Mouse (Mus musculus) hindbrain, embryonic 11.5 days (tissue): ENCODE results near the gene Tnfsf4. TPM values are rescaled to one million over a fixed set of nuclear protein-coding genes. Genes with fewer than 3 reads are reported as not detected.
A peak's percentile ranks its signal among the peaks of the same experiment; 100 is the strongest.

Source experiments
- ATAC-seq: fragments of 200-750 bp; cut with Nextera tagmentation; 2 replicates; pipeline ENCODE4 v1.8.0; 2017; ENCODE audit warnings: mild to moderate bottlenecking, moderate TSS enrichment, moderate library complexity; ENCODE audit not compliant: low FRiP score
- DNase-seq: peaks from one replicate; pipeline ENCODE4 v3.0.0-alpha.2; 2015; ENCODE audit warnings: low spot score
- H3K27ac ChIP-seq: fragments of 300-500 bp; sonication (generic); 2 replicates; pipeline ENCODE4 v1.5.1; 2014; ENCODE audit warnings: mild to moderate bottlenecking, low read depth, low read length
- H3K27me3 ChIP-seq: fragments of 300-500 bp; sonication (generic); 2 replicates; pipeline ENCODE4 v1.6.1; 2014; ENCODE audit warnings: mild to moderate bottlenecking, low read length, moderate library complexity, mixed read lengths; ENCODE audit not compliant: control insufficient read depth, insufficient read depth
- H3K36me3 ChIP-seq: fragments of 300-500 bp; sonication (generic); 2 replicates; pipeline ENCODE4 v1.6.1; 2014; ENCODE audit warnings: mild to moderate bottlenecking, low read length, moderate library complexity, mixed read lengths; ENCODE audit not compliant: control insufficient read depth, insufficient read depth
- H3K4me1 ChIP-seq: fragments of 300-500 bp; sonication (generic); replicated peaks from 2 replicates; pipeline ENCODE4 v1.6.1; 2014; ENCODE audit warnings: low read length, mixed read lengths; ENCODE audit not compliant: control insufficient read depth, insufficient read depth
- H3K4me2 ChIP-seq: fragments of 300-500 bp; sonication (generic); replicated peaks from 2 replicates; pipeline ENCODE4 v1.6.1; 2014; ENCODE audit warnings: mild to moderate bottlenecking, low read depth, low read length
- H3K4me3 ChIP-seq: fragments of 300-500 bp; sonication (generic); 2 replicates; pipeline ENCODE4 v1.5.1; 2014; ENCODE audit warnings: low read depth, low read length
- H3K9ac ChIP-seq: fragments of 300-500 bp; sonication (generic); 2 replicates; pipeline ENCODE4 v1.6.1; 2014; ENCODE audit warnings: low read depth, low read length
- H3K9me3 ChIP-seq: fragments of 300-500 bp; sonication (generic); 2 replicates; pipeline ENCODE4 v1.6.1; 2016; ENCODE audit warnings: low read length; ENCODE audit not compliant: control insufficient read depth
- WGBS: fragments of 180-500 bp; shearing (Covaris S2); extraction: QIAGEN DNeasy Blood & Tissue Kit; methylation state at CpG from one replicate; pipeline ENCODE4 v1.1.7; 2014; 5-methylcytosine and 5-hydroxymethylcytosine counted together
- polyA plus RNA-seq: library from polyadenylated mRNA; unstranded; fragments of >200 nt; fragmentation: Nextera tagmentation; extraction: Ambion mirVana; gene quantifications from 2 replicates; pipeline ENCODE4 v1.2.1, GENCODE M21; 2014

The Tnfsf4 gene
- polyA plus RNA-seq, 1 experiment from 2014 or later, result not detected

DNA sequence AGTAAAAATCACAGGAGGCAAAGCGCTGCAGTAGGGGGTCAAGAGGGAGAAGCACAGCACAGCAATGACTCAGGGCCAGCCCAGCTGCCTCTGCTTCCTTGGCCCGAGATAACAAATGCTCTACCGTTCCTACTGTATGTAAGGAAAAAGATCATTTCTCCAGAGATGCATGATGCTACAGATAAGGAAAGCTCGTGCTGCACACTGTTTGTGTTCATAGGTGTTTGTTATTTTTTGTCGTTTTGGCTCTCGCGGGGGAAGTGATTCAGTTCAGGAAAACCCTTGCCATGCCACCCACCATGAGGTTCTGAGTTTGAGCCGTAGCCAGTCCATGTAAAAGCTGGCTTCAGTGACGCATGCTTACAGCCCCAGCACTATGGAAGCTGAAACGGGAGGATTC, 2.3 kb upstream of the Tnfsf4 start:
- 83% methylated on average over 10 of the region's 10 CpGs for WGBS
- no peak for DNase-seq
- ATAC-seq, result no peak
- no peaks in the 10 kb centered on the region for H3K27me3 ChIP-seq
- H3K4me2 ChIP-seq, result no peak overlapping the region
- H3K9ac ChIP-seq, result no peak overlapping the region
- H3K27ac ChIP-seq, result no peak overlapping the region
- H3K36me3 ChIP-seq, result no peaks in the 10 kb centered on the region
- H3K4me3 ChIP-seq, result no peak overlapping the region
- no peaks in the 10 kb centered on the region for H3K4me1 ChIP-seq
- H3K9me3 ChIP-seq, result no peaks in the 10 kb centered on the region

DNA sequence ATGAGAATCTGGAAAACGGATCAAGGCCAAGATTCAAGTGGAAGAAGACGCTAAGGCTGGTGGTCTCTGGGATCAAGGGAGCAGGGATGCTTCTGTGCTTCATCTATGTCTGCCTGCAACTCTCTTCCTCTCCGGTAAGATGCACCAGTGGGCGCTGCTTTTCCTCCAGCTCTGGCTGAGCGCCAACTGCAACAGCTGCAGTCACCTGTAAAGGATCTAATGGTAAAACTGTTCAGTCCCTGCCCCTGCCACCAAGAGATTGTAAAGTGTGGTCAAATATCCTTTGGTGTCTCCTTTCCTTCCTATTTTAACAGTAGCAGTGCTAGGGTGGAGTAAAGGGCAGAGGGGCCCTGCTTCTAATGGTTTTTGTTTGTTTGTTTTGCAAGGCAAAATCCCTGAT, 401 bp downstream of the Tnfsf4 start:
- no peak for DNase-seq
- no peak for ATAC-seq
- WGBS, result 66% methylated on average over 5 of the region's 5 CpGs
- no peaks in the 10 kb centered on the region for H3K36me3 ChIP-seq
- no peak overlapping the region for H3K4me3 ChIP-seq
- no peaks in the 10 kb centered on the region for H3K27me3 ChIP-seq
- no peaks in the 10 kb centered on the region for H3K9me3 ChIP-seq
- H3K9ac ChIP-seq, result no peak overlapping the region
- no peaks in the 10 kb centered on the region for H3K4me1 ChIP-seq
- H3K4me2 ChIP-seq, result no peak overlapping the region
- no peak overlapping the region for H3K27ac ChIP-seq

DNA sequence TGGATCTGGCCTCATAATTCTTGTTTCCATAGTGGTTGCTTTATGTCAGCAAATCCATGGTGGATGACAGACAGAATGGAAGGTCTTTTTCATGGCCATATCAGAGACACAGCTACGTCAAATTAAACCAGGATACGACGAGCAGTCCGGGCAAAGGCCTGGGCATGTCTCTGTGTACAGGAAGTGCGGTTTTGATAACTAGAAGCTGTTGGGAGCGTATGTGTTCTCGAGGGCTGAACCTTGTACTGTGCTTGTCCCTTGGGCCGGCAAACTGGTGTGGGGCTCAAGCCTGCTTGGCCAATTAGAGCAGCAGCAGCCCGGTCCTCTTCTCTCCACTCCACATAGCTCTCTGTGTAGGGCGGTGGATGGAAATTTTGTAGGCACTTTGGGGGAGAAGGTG, 1.1 kb downstream of the Tnfsf4 start:
- Histone ChIP-seq H3K27ac (no peak overlapping the region), H3K36me3 (no peaks in the 10 kb centered on the region), H3K4me2 (no peak overlapping the region), H3K4me1 (no peaks in the 10 kb centered on the region), H3K27me3 (no peaks in the 10 kb centered on the region), H3K9ac (no peak overlapping the region), H3K9me3 (no peaks in the 10 kb centered on the region), H3K4me3 (no peak overlapping the region)
- ATAC-seq (no peak), DNase-seq (no peak)
- WGBS, result 87% methylated on average over 10 of the region's 10 CpGs

DNA sequence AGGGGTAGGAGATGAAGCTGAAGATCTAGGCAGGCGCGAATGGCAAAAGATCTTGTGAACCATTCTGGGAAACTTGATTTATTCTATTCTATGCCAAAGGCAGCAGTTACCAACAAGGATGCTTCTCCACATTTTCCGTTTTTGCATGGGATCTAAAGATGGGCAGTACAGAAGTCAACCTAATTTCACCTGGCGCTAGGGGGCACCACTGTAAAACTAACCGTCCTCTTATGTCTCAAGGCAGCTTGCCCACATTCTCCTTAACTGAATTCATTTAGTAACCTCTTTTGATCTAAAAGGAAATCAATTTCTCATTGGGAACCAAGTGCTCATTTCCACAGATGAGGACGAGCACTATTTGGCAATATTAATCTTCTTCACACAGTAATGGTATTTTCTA, 4.9 kb downstream of the Tnfsf4 start:
- ATAC-seq (peak; percentile 65; the same call in 1 of the 2 replicates), DNase-seq (peak; percentile 74)
- H3K9me3 ChIP-seq, result no peaks in the 10 kb centered on the region

DNA sequence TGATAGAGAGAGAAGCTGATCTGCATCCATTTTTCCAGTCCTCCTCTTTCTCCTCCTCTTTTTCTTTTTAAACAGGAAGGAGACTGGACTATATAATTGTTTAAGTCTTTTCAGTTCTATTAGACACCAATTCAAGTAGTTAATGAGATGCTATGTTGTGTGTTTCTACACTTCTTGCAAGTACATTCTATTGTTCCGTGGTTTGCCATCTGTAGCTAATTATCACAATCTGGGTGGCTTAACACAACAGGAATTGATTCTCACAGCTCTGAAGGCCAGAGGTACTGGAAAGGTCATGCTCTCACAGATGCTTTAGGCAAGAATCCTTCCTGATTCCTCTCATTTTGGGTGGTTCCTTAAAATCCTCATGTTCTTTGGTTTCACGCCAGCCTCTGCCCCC, 7.9 kb downstream of the Tnfsf4 start:
- Histone ChIP-seq H3K36me3 (no peaks in the 10 kb centered on the region), H3K9ac (no peak overlapping the region), H3K4me1 (no peaks in the 10 kb centered on the region), H3K4me3 (no peak overlapping the region), H3K9me3 (no peaks in the 10 kb centered on the region), H3K27me3 (no peaks in the 10 kb centered on the region), H3K4me2 (no peak overlapping the region), H3K27ac (no peak overlapping the region)
- ATAC-seq (no peak), DNase-seq (no peak)
- 40% methylated on average over 2 of the region's 2 CpGs for WGBS

More for the DNA sequence above, 4.9 kb downstream of the Tnfsf4 start:
- WGBS, result 24% methylated on average over 6 of the region's 6 CpGs
- Histone ChIP-seq H3K9ac (no peak overlapping the region), H3K4me1 (no peaks in the 10 kb centered on the region), H3K27ac (no peak overlapping the region), H3K4me2 (no peak overlapping the region), H3K4me3 (no peak overlapping the region), H3K36me3 (no peaks in the 10 kb centered on the region), H3K27me3 (no peaks in the 10 kb centered on the region)

DNA sequence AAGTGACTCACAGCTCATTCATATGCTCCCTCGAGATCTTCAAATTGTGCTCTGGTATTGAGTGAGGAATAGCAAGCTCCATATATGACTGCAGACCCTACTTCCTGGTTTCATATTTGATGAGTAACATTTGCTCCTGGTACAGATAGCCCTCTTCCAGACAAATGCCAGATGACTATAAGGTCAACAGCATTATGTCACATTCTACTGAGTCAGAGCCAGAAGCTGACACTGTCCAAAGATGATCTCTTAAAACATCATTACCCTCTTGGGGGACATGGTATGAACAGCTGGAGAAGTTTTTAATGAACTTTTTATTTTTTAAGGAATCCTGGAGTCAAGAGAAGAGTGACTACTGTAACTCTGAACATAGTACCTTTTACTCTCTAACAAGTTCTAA, 11.3 kb downstream of the Tnfsf4 start:
- no peak for DNase-seq
- H3K4me2 ChIP-seq, result no peak overlapping the region
- 83% methylated on average over 1 of the region's 1 CpGs for WGBS
- no peaks in the 10 kb centered on the region for H3K27me3 ChIP-seq
- H3K36me3 ChIP-seq, result no peaks in the 10 kb centered on the region
- no peak overlapping the region for H3K9ac ChIP-seq
- no peak overlapping the region for H3K27ac ChIP-seq
- no peaks in the 10 kb centered on the region for H3K9me3 ChIP-seq
- H3K4me3 ChIP-seq, result no peak overlapping the region
- ATAC-seq, result no peak
- no peaks in the 10 kb centered on the region for H3K4me1 ChIP-seq

DNA sequence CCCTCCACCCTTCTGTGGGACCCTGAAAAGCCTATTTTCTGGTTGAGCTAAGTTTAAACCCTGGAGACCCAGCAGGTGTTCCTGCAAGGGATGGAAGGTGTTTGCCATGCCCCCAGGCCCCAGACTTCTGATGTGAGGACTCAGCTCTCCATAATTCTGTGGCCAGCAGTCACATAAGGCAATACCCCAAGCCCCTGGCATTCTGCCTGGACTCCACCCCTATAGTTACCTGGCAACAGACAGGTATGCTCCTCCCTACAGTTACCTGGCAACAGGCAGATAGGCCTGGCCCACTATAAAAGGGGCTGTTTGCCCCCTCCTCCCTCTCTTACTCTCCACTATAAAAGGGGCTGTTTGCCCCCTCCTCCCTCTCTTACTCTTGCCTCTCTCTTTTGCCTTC, 24.7 kb downstream of the Tnfsf4 start:
- ATAC-seq (no peak), DNase-seq (no peak)
- H3K27ac ChIP-seq, result no peak overlapping the region
- H3K4me1 ChIP-seq, result no peaks in the 10 kb centered on the region
- H3K36me3 ChIP-seq, result no peaks in the 10 kb centered on the region
- no peak overlapping the region for H3K4me2 ChIP-seq
- H3K9me3 ChIP-seq, result no peaks in the 10 kb centered on the region
- no peak overlapping the region for H3K4me3 ChIP-seq
- H3K9ac ChIP-seq, result no peak overlapping the region
- H3K27me3 ChIP-seq, result no peaks in the 10 kb centered on the region

DNA sequence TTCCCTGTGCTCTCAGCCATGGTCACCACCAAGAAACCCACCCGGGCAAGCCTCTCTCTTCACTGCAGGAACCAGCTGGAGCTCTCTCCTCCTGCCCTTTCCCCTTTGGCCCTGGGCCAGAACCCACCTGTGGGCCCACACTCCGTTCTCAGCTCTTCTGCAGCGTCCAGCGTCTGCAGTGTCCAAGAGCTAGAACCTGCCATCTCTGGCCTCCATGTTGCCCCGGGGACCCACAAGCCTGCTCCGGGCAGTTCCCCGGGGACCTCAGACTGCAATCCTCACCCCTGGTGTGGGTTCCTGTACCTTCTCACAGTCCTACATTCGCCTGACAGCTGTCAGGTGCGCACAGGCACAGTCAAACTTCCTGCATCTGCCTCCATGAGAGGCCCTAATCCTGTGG, 25.4 kb downstream of the Tnfsf4 start:
- Histone ChIP-seq H3K9me3 (no peaks in the 10 kb centered on the region), H3K27me3 (no peaks in the 10 kb centered on the region), H3K36me3 (no peaks in the 10 kb centered on the region), H3K4me1 (no peaks in the 10 kb centered on the region), H3K4me3 (no peak overlapping the region), H3K27ac (no peak overlapping the region), H3K9ac (no peak overlapping the region), H3K4me2 (no peak overlapping the region)
- 88% methylated on average over 9 of the region's 9 CpGs for WGBS
- ATAC-seq (no peak), DNase-seq (no peak)

DNA sequence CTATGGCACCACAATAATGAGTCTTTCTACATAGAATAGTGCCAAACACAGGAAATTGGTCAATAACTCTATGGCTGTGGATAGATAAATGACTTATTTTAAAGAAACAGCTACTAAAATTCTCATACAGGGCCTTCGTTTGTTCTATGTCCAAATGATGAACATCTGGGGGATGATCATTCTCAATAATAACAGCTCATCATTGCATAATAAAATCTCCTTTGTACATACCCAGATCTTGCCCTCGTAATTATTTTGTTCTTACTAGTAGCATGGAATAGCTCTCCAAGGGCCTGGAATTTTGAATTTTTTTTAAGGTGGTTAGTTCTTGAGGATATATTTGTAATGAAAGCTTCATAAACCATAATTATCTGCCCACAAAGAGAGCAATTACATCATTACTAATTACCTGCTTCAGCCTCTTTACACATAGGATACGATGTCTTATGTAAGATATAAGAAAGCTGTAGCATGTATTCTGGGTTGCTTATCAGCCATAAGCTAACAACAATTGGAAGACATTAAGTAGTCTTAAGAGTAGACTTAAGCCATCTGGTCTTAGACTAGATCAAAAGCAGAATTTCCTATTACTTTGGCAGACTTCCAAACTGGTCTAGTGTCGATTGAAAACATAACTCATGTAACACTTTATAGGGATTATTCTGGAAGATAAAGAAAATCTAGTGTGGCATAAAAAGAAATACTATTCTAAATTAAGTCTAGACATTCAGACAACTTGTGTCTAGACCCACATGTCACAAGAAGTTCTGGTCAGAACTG, 31.3 kb downstream of the Tnfsf4 start:
- H3K4me2 ChIP-seq, result no peak overlapping the region
- 86% methylated on average over 4 of the region's 4 CpGs for WGBS
- no peak overlapping the region for H3K27ac ChIP-seq
- no peak for ATAC-seq
- H3K9me3 ChIP-seq, result no peaks in the 10 kb centered on the region
- DNase-seq, result no peak
- H3K9ac ChIP-seq, result no peak overlapping the region
- H3K4me3 ChIP-seq, result no peak overlapping the region
- no peaks in the 10 kb centered on the region for H3K27me3 ChIP-seq
- H3K36me3 ChIP-seq, result no peaks in the 10 kb centered on the region
- no peaks in the 10 kb centered on the region for H3K4me1 ChIP-seq
